Mouse (Mus musculus): ENCODE data around the gene Cdc42bpb. TPM values are rescaled to one million over a fixed set of nuclear protein-coding genes. Genes with fewer than 3 reads are reported as not detected.

The Cdc42bpb gene
- 25.6 and 32.1 TPM in 2 replicates for polyA plus RNA-seq (2016; fragmentation: Nextera tagmentation; extraction: Ambion mirVana)

DNA sequence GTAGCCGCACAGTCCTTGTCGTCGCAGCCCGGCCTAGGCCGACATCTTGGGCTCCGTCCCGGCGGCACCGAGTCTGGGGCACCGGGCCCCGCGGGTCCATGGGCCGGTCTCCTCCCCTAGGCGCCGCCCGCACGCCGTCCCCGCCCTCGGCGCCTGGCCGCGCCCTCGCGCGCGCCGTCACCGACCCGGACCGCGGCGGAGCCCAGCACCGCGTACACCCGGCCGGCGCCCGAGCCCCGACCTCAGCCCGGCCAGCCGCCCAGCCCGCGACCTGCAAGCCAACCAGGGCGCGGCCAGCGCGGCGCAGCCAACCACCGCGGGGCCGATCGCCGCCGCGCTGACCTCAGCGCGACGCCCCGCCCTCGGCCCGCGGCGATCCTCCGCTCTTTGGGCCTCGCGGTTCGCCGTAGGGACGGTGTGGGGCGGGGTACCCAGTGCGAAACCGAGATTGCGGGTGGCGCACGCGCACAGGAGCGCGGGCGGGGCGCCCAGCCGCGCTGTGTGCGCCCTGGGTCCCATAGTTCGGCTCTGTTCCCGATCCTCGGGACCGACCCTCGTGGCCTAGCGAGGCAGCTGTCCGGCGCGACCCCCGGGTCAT lies at the start of gene Cdc42bpb:
Cdc42bpb (minus strand) TSS at position 343 of the 598 bp plus-strand sequence.
- Histone ChIP-seq H3K4me1 (replicated peaks) (peaks cover 21% of the 10 kb centered on the region), H3K9me3 (no peaks in the 10 kb centered on the region), H3K36me3 (no peaks in the 10 kb centered on the region), H3K4me2 (peak within 1 kb of the TSS; percentile 96), H3K9ac (replicated peaks) (peak within 1 kb of the TSS; percentile 91), H3K4me3 (replicated peaks) (peak within 1 kb of the TSS; percentile 96), H3K27me3 (no peaks in the 10 kb centered on the region), H3K27ac (peak within 1 kb of the TSS; percentile 87)
- ATAC-seq (ENCODE audit: insufficient number of reproducible peaks, insufficient read depth, low FRiP score, low TSS enrichment, low read depth), result peak; percentile 91
- 1% methylated on average over 82 of the region's 94 CpGs for WGBS

DNA sequence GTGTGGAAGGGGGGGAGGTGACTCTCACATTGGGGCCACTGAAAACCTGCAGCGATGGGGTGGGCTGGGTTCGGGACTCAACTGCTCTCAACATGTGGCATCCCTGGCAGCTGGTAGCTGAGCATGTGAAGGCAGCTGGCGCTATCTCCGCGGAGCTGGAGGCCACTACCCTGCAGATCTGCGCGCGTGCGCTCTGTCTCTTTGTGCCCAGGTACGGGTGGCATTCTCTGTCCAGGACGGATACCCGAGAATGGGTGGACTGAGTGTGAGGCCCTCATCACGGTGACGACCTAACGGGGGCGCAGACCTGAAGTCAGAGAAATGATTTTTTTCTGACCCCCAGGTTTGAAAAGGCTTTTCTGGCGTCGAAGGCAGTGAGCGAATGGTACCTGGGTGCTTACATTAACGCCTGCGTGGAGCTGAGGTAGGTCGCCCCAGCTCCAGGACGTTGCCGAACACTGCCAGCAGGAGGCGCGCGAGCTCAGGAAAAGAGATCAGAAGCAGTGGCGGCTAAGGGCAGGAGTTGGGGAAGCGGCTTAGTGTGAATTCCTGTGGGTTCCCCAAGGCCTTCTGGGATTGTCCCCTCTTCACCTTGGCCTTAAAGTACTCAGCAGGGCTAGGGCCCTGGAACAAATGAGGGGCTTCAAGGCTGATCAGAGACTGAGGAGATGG lies 48.4 kb upstream of the Cdc42bpb start:
- Histone ChIP-seq H3K4me1 (replicated peaks) (peaks cover 41% of the 10 kb centered on the region), H3K36me3 (no peaks in the 10 kb centered on the region), H3K27me3 (peaks cover 99% of the 10 kb centered on the region), H3K4me3 (replicated peaks) (no peak overlapping the region), H3K9ac (replicated peaks) (no peak overlapping the region), H3K27ac (no peak overlapping the region), H3K4me2 (no peak overlapping the region), H3K9me3 (no peaks in the 10 kb centered on the region)
- WGBS, result 20% methylated on average over 29 of the region's 29 CpGs
- peak; percentile 22; the same call in 1 of the 2 replicates for ATAC-seq (ENCODE audit: insufficient number of reproducible peaks, insufficient read depth, low FRiP score, low TSS enrichment, low read depth)

DNA sequence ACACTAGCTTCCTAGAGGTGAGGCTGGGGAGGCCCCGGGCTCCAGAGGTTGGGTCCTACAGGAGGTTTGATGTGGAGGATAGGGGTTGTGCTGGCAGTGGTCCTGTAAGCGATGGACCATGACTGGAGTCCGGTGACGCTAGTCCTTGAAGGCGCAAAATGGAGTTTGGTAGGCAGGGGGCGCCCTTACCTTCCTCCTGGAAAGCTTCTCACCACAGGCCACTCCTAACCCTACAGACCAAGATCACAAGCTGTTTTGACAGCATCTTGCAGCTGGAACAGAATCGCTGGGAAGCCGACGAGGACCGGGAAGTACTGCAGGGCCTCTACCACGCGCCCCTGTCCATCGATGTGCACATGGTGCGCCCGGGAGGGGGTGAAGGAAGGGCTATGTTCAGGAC lies 47.7 kb upstream of the Cdc42bpb start:
- no peak for ATAC-seq (ENCODE audit: insufficient number of reproducible peaks, insufficient read depth, low FRiP score, low TSS enrichment, low read depth)
- Histone ChIP-seq H3K9ac (replicated peaks) (no peak overlapping the region), H3K36me3 (no peaks in the 10 kb centered on the region), H3K4me2 (0 out of 2 replicates have a peak overlapping the region, but pooled peaks have one; percentile 27), H3K4me1 (replicated peaks) (peaks cover 35% of the 10 kb centered on the region), H3K27me3 (peaks cover 98% of the 10 kb centered on the region), H3K9me3 (no peaks in the 10 kb centered on the region), H3K4me3 (replicated peaks) (no peak overlapping the region), H3K27ac (no peak overlapping the region)
- WGBS, result 5% methylated on average over 15 of the region's 15 CpGs

DNA sequence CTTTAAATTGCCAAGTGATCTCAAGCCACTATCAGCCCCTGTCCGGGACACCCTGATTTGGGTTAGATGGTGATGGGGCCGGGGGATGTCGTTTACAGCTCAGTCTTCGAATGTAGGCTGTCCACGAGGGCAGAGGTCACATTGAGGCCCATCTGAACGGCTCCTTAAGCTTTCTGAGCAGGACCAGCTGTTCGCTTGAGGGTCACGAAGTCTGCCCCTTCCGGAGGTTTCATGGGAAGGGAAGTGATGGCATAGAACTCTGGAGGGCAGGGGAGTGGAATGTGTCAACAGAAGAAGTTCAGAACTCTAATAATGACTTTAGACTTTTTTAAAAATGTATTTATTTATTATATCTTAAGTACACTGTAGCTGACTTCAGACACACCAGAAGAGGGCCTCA lies 47.0 kb upstream of the Cdc42bpb start:
- Histone ChIP-seq H3K27me3 (peaks cover 98% of the 10 kb centered on the region), H3K36me3 (no peaks in the 10 kb centered on the region), H3K4me2 (no peak overlapping the region), H3K4me3 (replicated peaks) (no peak overlapping the region), H3K4me1 (replicated peaks) (peaks cover 28% of the 10 kb centered on the region), H3K9me3 (no peaks in the 10 kb centered on the region), H3K9ac (replicated peaks) (no peak overlapping the region), H3K27ac (no peak overlapping the region)
- no peak for ATAC-seq (ENCODE audit: insufficient number of reproducible peaks, insufficient read depth, low FRiP score, low TSS enrichment, low read depth)
- 13% methylated on average over 9 of the region's 9 CpGs for WGBS

DNA sequence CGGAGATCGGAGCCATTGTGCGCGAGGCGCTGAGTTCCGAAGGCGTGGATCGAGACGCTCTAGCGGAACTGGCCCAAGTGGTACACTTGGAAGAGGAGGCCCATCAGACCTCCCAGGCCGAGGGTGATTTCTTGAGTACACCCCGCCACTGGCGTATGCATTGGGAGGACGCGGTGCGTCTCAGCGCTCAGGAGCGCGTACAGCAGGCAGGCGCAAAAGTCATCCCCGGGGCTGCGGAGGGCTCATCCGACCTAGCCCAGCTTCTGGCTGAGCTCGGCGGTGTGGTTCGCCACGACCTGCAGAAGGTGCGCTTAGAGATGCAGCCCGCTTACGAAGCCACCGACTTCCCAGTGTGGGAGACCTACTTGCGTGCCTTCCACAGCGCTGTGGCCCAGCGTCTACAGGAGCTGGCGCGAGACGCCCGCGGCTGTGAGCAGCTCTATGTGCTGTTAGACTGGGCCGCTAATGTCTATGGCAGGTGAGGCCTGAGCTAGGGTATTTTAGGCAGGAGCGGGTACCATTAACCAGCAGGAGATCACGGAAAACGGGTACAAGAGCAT lies 46.1 kb upstream of the Cdc42bpb start:
- no peaks in the 10 kb centered on the region for H3K36me3 ChIP-seq
- peak overlapping the region; percentile 59 for H3K4me2 ChIP-seq
- peaks cover 98% of the 10 kb centered on the region for H3K27me3 ChIP-seq
- H3K9me3 ChIP-seq, result no peaks in the 10 kb centered on the region
- H3K4me3 ChIP-seq (replicated peaks), result peak overlapping the region; percentile 37
- H3K27ac ChIP-seq, result no peak overlapping the region
- H3K9ac ChIP-seq (replicated peaks), result peak overlapping the region; percentile 37; the same call in 1 of the 2 replicates
- no peak for ATAC-seq (ENCODE audit: insufficient number of reproducible peaks, insufficient read depth, low FRiP score, low TSS enrichment, low read depth)
- H3K4me1 ChIP-seq (replicated peaks), result peaks cover 21% of the 10 kb centered on the region
- WGBS, result 4% methylated on average over 43 of the region's 43 CpGs

DNA sequence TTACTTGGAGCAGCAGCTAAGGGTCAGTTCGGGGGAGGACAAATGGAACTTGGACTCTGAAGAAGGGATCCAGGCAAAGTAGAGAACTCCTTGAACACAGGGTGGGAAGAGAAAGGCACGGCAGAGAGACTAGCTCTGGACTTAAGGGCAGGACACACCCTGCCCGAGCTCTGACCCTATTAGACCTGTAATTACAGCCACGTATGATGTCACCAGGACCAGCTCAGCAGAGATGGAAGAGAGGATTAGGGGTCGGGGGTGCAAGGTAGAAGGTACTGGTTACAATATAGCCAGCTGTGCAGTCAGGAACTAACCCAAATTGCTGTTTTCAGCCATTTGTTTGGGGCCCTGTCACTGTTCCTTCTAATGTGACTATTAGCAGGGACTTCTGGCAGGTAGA lies 45.3 kb upstream of the Cdc42bpb start:
- Histone ChIP-seq H3K27me3 (peaks cover 98% of the 10 kb centered on the region), H3K9me3 (no peaks in the 10 kb centered on the region), H3K36me3 (no peaks in the 10 kb centered on the region), H3K4me3 (replicated peaks) (no peak overlapping the region; the same call in 1 of the 2 replicates), H3K9ac (replicated peaks) (no peak overlapping the region), H3K4me2 (no peak overlapping the region; the same call in 1 of the 2 replicates), H3K27ac (no peak overlapping the region), H3K4me1 (replicated peaks) (peaks cover 14% of the 10 kb centered on the region)
- no peak for ATAC-seq (ENCODE audit: insufficient number of reproducible peaks, insufficient read depth, low FRiP score, low TSS enrichment, low read depth)
- WGBS, result 29% methylated on average over 5 of the region's 5 CpGs

DNA sequence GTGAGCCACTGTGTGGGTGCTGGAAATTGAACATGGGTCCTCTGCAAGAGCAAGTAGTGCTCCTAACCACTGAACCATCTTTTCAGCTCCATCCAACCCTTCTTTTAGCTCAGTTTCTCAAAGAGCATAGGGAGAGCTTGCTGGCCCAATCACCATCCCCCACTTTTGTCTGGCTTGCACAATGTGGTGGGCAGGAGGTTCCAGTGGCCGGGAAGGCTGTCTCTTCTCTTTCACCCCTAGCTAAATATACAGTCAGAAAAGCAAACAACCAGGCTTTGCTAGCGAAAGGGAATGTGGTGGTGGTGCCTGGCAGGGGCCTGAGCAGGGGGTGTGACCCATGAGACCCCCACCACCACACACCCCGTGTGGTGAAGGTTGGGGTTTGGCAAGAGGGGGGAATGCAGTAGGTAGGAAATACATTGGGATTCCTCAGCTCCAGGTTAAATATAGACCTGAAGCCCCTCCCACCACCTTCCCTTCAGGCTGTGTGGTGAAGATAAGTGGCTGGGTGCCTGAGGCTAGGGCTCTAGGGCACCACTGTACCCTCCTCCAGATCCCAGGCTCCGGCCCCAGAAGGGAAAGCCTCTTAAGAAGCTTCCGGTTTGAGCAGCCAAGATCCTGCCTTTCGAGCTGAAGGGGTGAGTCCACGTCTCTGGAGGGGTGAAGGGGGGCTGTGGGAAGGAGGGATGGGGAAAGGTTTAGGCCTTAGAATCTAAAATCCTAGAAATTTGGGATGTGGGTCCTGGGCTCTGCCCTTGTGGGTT lies 43.6 kb upstream of the Cdc42bpb start:
- no peak overlapping the region for H3K4me2 ChIP-seq
- H3K36me3 ChIP-seq, result no peaks in the 10 kb centered on the region
- no peak for ATAC-seq (ENCODE audit: insufficient number of reproducible peaks, insufficient read depth, low FRiP score, low TSS enrichment, low read depth)
- no peak overlapping the region for H3K27ac ChIP-seq
- peaks cover 26% of the 10 kb centered on the region for H3K4me1 ChIP-seq (replicated peaks)
- no peak overlapping the region for H3K9ac ChIP-seq (replicated peaks)
- no peaks in the 10 kb centered on the region for H3K9me3 ChIP-seq
- H3K4me3 ChIP-seq (replicated peaks), result no peak overlapping the region
- H3K27me3 ChIP-seq, result peaks cover 97% of the 10 kb centered on the region
- 56% methylated on average over 7 of the region's 7 CpGs for WGBS

DNA sequence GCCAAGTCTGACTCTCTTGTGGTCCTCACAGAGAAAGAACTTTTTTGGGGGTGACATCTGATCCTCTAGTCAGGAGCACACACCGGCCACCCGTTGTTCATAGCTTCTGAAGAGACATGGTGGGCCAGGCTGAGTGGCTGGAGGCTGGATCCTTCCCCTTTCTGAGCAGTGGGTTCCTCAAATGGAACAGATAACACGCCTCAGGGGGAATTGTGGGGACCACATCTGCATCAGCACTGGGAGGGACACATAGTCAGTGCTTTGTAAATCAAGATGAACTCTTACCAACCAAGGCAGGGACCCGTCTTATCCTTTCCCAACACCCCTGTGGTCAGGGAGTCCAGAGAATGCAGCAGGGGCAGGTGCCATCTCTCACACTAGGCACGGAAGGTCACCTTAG lies 42.4 kb upstream of the Cdc42bpb start:
- no peak overlapping the region for H3K4me2 ChIP-seq
- H3K4me3 ChIP-seq (replicated peaks), result no peak overlapping the region
- H3K27ac ChIP-seq, result no peak overlapping the region
- H3K27me3 ChIP-seq, result peaks cover 91% of the 10 kb centered on the region
- no peak for ATAC-seq (ENCODE audit: insufficient number of reproducible peaks, insufficient read depth, low FRiP score, low TSS enrichment, low read depth)
- no peaks in the 10 kb centered on the region for H3K36me3 ChIP-seq
- peaks cover 18% of the 10 kb centered on the region for H3K4me1 ChIP-seq (replicated peaks)
- 67% methylated on average over 5 of the region's 5 CpGs for WGBS
- H3K9ac ChIP-seq (replicated peaks), result no peak overlapping the region
- no peaks in the 10 kb centered on the region for H3K9me3 ChIP-seq

DNA sequence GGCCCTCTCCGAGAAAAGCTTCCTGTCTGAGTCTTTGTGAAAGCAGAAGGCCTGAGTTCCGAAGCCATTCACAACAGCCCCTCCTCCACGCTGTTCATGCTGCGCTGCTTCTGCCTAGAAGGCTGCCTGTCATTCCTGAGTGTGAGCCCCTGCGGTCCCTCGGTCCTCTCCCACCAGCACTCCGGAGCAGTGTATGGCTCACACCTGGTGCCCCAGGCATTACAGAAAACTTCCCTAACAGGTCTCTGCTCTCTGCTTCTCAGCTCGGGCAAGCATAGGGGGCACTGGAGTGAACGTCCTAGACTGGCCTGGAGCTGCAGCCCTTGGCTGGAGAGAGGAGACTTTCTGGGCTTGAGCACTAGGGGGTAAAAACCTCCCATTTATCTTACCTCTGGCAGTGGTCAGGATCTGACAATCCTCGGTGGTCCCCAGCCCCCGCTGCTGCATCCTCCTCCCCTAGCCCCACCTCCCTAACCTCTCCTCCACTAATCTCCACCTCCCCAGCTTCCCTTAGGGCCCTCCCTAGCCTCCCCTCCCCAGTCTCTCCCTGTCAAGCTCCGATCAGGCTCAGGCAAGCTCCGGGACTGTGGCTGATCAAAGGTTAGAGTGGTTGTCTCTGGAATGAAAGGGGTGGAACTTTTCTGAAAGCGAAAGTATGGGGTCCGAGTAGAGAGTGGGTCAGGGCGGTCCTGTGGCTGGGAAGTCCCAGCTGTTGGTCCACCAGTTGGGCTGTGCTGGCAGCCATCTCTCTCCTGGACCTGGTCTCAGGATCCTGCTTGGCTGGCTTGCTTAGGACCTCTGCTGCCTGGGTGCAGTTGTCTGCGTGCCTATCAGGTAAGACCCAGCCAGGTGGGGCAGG lies 39.6 kb upstream of the Cdc42bpb start, which contains the start of gene Exoc3l4:
Exoc3l4 (plus strand) TSS at position 97 of the 859 bp plus-strand sequence.
- Histone ChIP-seq H3K36me3 (no peaks in the 10 kb centered on the region), H3K27ac (0 out of 2 replicates have a peak within 1 kb of the TSS, but pooled peaks have one; percentile 26), H3K4me3 (replicated peaks) (peak within 1 kb of the TSS; percentile 25), H3K27me3 (peaks cover 70% of the 10 kb centered on the region), H3K4me1 (replicated peaks) (peaks cover 29% of the 10 kb centered on the region), H3K9ac (replicated peaks) (peak within 1 kb of the TSS; percentile 18; the same call in 1 of the 2 replicates), H3K4me2 (peak within 1 kb of the TSS; percentile 56), H3K9me3 (no peaks in the 10 kb centered on the region)
- ATAC-seq (ENCODE audit: insufficient number of reproducible peaks, insufficient read depth, low FRiP score, low TSS enrichment, low read depth), result 0 out of 2 replicates have a peak, but pooled peaks have one; percentile 9
- 5% methylated on average over 17 of the region's 17 CpGs for WGBS

DNA sequence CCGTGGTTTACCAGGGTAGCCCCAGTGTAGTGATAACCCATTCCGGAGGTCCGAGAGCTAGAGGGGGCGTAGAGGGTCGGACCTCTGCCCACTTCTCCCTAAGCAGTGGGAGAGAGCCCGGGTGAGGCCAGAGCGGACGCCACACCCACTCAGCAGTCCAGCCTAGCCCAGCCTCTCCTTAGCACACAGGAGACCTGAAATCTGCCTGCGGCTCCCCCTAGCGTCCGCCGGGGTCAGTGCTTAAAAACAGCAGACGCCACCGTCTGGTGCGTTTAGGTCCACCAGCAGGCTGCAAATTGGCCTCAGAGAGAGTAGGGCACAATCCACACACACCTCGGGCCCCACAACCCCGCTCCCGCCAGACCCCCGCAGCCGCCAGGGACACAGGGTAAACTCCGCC lies 35.8 kb upstream of the Cdc42bpb start:
- Histone ChIP-seq H3K9me3 (no peaks in the 10 kb centered on the region), H3K27ac (peak overlapping the region; percentile 78), H3K4me1 (replicated peaks) (peaks cover 37% of the 10 kb centered on the region), H3K27me3 (peaks cover 67% of the 10 kb centered on the region), H3K9ac (replicated peaks) (no peak overlapping the region), H3K36me3 (no peaks in the 10 kb centered on the region), H3K4me2 (peak overlapping the region; percentile 62), H3K4me3 (replicated peaks) (peak overlapping the region; percentile 38)
- ATAC-seq (ENCODE audit: insufficient number of reproducible peaks, insufficient read depth, low FRiP score, low TSS enrichment, low read depth), result peak; percentile 78
- 2% methylated on average over 21 of the region's 21 CpGs for WGBS

All from limb, embryonic 12.5 days (tissue).